Mouse (Mus musculus): ENCODE results near the gene 5330417H12Rik. TPM values are rescaled to one million over a fixed set of nuclear protein-coding genes. Genes with fewer than 3 reads are reported as not detected.

The 5330417H12Rik gene
- total RNA-seq (2023) = not detected in 4 replicates

DNA sequence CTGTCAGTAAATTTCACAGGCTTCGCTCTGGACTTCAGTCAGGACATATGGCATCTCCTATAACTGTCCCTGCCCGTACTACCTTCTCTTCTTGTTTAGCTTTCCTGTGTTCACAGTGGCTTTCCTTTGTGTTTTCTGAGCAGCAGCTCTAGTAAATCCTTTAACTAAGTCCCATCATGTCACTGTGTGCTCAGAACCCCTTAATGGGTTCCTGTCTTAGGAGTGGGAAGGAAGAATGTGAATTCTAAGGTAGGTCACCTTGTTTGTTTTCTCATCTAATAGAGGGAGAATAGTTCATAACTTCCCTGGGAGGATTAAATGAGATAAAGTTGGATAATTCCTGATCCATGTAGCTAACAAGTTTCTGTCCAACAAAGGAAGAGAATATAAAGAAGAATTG, at the start of gene 5330417H12Rik:
Gene 5330417H12Rik, minus strand, starts transcription at position 101 of the 400 bp plus-strand sequence.

GRCm38 (mm10) chr7:107594857-107595402, 30.0 kb downstream of the 5330417H12Rik start, which contains the start of gene Ppfibp2:
TSS of gene Ppfibp2 (plus strand) at chr7:107595207.

Other genes with a start within 250 kb of the 5330417H12Rik start
- gene Olfml1, start 57.7 kb downstream of the 5330417H12Rik start, total RNA-seq (2023) = not detected in 4 replicates
- gene Ppfibp2, start 30.0 kb downstream of the 5330417H12Rik start, total RNA-seq (2023) = 20.4 to 22.3 TPM (median 21.4 TPM) in 4 replicates
- gene Cyb5r2, start 132.9 kb upstream of the 5330417H12Rik start, total RNA-seq (2023) = not detected in 4 replicates
- not detected in 4 replicates for gene Ovch2, start 176.0 kb upstream of the 5330417H12Rik start, total RNA-seq (2023)
- not detected in 4 replicates for gene Olfr467, start 187.1 kb upstream of the 5330417H12Rik start, total RNA-seq (2023)
- not detected in 4 replicates for gene Olfr469, start 200.4 kb upstream of the 5330417H12Rik start, total RNA-seq (2023)
- gene Olfr470, start 222.3 kb upstream of the 5330417H12Rik start, total RNA-seq (2023) = not detected in 4 replicates